ENCODE assay signal across 13 mouse cellular contexts in the genomic region with DNA sequence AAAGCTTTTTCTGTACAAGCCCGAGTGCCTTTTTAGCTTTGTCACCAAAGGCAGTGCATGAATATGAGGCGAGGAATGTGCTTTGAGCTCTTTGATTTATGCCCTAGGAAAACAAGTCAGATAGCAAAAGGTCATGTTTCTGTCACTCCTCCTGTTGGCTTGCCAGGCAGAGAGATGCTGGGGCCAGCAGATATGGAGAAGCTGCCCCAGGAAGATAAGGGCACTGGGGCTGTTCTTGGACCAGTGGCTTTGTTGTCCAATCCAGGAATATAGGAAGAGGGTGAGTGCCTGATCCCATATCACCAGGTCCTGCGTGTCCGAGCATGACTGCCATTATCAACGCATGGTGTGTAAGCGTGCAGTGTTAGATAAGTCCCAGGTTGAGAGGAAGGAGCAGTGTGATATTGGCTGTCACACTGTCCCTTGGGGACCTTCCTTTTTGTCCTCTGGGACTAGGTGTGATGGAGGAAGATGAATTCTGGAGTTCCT.
DNase-seq lines count a peak whose midpoint lies in the region; ATAC-seq and TF ChIP-seq lines count a peak whose summit lies in the region.
"Had no signal": no experiment of that assay in that cellular context is flagged by ENCODE, and none has a peak within 500 bp of the region (broad histone marks: within the 10 kb centered on the region; RNA-seq: fewer than 3 reads in every experiment).

No protein-coding gene starts in this region.

- no peak overlapping the region for H3K4me3 ChIP-seq in midbrain, embryonic 11.5 days (ENCODE audit: low read depth, low read length)
- no peak overlapping the region for H3K4me3 ChIP-seq in midbrain, embryonic 10.5 days
- H3K4me3 ChIP-seq in heart, embryonic 10.5 days, result no peak overlapping the region
- H3K4me3 ChIP-seq in myocyte, result no peak overlapping the region
- H3K4me3 ChIP-seq: embryonic facial prominence, embryonic 12.5 days; hindbrain, embryonic 10.5 days; limb, embryonic 13.5 days; midbrain, embryonic 15.5 days had no signal

- H3K4me2 ChIP-seq in midbrain, embryonic 11.5 days, result no peak overlapping the region
- H3K4me2 ChIP-seq in myocyte (ENCODE audit: low read depth), result peak overlapping the region; percentile 42
- H3K4me2 ChIP-seq: embryonic facial prominence, embryonic 12.5 days; limb, embryonic 13.5 days; midbrain, embryonic 15.5 days had no signal

- ATAC-seq in midbrain, embryonic 11.5 days (ENCODE audit: low FRiP score), result 0 out of 2 replicates have a peak, but pooled peaks have one; percentile 19
- ATAC-seq: midbrain, embryonic 15.5 days had no signal

- no peaks in the 10 kb centered on the region; the same call in 1 of the 2 replicates for H3K9me3 ChIP-seq in midbrain, embryonic 11.5 days (ENCODE audit: control insufficient read depth, low read length)
- H3K9me3 ChIP-seq in midbrain, embryonic 10.5 days (replicated peaks), result no peaks in the 10 kb centered on the region
- no peaks in the 10 kb centered on the region for H3K9me3 ChIP-seq in heart, embryonic 10.5 days
- H3K9me3 ChIP-seq: embryonic facial prominence, embryonic 12.5 days; hindbrain, embryonic 10.5 days; limb, embryonic 13.5 days; midbrain, embryonic 15.5 days had no signal

- no peak for TF ChIP-seq POLR2A in myocyte (IDR thresholded peaks at IDR 0.05; ENCODE audit: insufficient read length, low read depth)

- no peaks in the 10 kb centered on the region for H3K36me3 ChIP-seq in midbrain, embryonic 11.5 days (ENCODE audit: control insufficient read depth, insufficient read depth, low read length)
- no peaks in the 10 kb centered on the region for H3K36me3 ChIP-seq in midbrain, embryonic 10.5 days
- H3K36me3 ChIP-seq in heart, embryonic 10.5 days, result no peaks in the 10 kb centered on the region
- H3K36me3 ChIP-seq in myocyte (ENCODE audit: control insufficient read depth, insufficient read depth), result no peaks in the 10 kb centered on the region
- H3K36me3 ChIP-seq: embryonic facial prominence, embryonic 12.5 days; hindbrain, embryonic 10.5 days; limb, embryonic 13.5 days; midbrain, embryonic 15.5 days had no signal

- no peak for DNase-seq in midbrain, embryonic 11.5 days (ENCODE audit: low spot score, missing footprints)
- no peak for DNase-seq in midbrain, embryonic 10.5 days (ENCODE audit: low spot score)
- peak; percentile 83 for DNase-seq in heart, embryonic 10.5 days (ENCODE audit: low spot score)
- DNase-seq in kidney, postnatal 14 days, result peak; percentile 37
- no peak for DNase-seq in embryo, embryonic 9.5 days (ENCODE audit: extremely low spot score)
- no peak for DNase-seq in cerebellum, adult 9-11 months
- DNase-seq: cerebellum, adult 11-12 months; right cerebral cortex, postnatal 4 days had no signal

- H3ac ChIP-seq in myocyte (ENCODE audit: control insufficient read depth, insufficient read length), result no peak overlapping the region

- H3K79me2 ChIP-seq in myocyte (ENCODE audit: control insufficient read depth, insufficient read depth), result no peaks in the 10 kb centered on the region

- no peaks in the 10 kb centered on the region for H3K27me3 ChIP-seq in midbrain, embryonic 11.5 days (ENCODE audit: control insufficient read depth, insufficient read depth, low read length)
- no peaks in the 10 kb centered on the region for H3K27me3 ChIP-seq in midbrain, embryonic 10.5 days (ENCODE audit: low read depth, poor library complexity, severe bottlenecking)
- peaks cover 1% of the 10 kb centered on the region; the same call in 1 of the 2 replicates for H3K27me3 ChIP-seq in heart, embryonic 10.5 days (ENCODE audit: insufficient read depth, poor library complexity, severe bottlenecking)
- no peaks in the 10 kb centered on the region for H3K27me3 ChIP-seq in myocyte (ENCODE audit: control insufficient read depth, insufficient read depth, insufficient read length)
- H3K27me3 ChIP-seq: embryonic facial prominence, embryonic 12.5 days; limb, embryonic 13.5 days; midbrain, embryonic 15.5 days had no signal

- peaks cover 2% of the 10 kb centered on the region; the same call in 1 of the 2 replicates for H3K4me1 ChIP-seq in midbrain, embryonic 11.5 days (ENCODE audit: control insufficient read depth, insufficient read depth, low read length)
- peaks cover 10% of the 10 kb centered on the region for H3K4me1 ChIP-seq in midbrain, embryonic 10.5 days
- H3K4me1 ChIP-seq in heart, embryonic 10.5 days, result peaks cover 15% of the 10 kb centered on the region

- H3K27ac ChIP-seq in midbrain, embryonic 11.5 days (ENCODE audit: low read depth, low read length), result no peak overlapping the region
- no peak overlapping the region for H3K27ac ChIP-seq in midbrain, embryonic 10.5 days (replicated peaks)
- no peak overlapping the region for H3K27ac ChIP-seq in heart, embryonic 10.5 days
- H3K27ac ChIP-seq: embryonic facial prominence, embryonic 12.5 days; hindbrain, embryonic 10.5 days; limb, embryonic 13.5 days; midbrain, embryonic 15.5 days had no signal

- WGBS in midbrain, embryonic 11.5 days, result 83% methylated on average over 6 of the region's 6 CpGs
- 85% methylated on average over 6 of the region's 6 CpGs for WGBS in midbrain, embryonic 10.5 days
- WGBS in heart, embryonic 10.5 days, result 30% methylated on average over 6 of the region's 6 CpGs

- H3K9ac ChIP-seq in midbrain, embryonic 11.5 days (ENCODE audit: low read length), result no peak overlapping the region
- H3K9ac ChIP-seq: embryonic facial prominence, embryonic 12.5 days; limb, embryonic 13.5 days; midbrain, embryonic 15.5 days had no signal

TF ChIP-seq in myocyte, 11 proteins besides CTCF, POLR2A, EP300 and RAD21:
- no peak for TF ChIP-seq TCF12 (IDR thresholded peaks at IDR 0.05; ENCODE audit: insufficient read depth, poor library complexity, severe bottlenecking)
- TF ChIP-seq POLR2AphosphoS2 (IDR thresholded peaks at IDR 0.05; ENCODE audit: insufficient read length, low read depth), result no peak
- TF ChIP-seq MAX (IDR thresholded peaks at IDR 0.05; ENCODE audit: low read depth), result no peak
- no peak for TF ChIP-seq E2F4 (IDR thresholded peaks at IDR 0.05; ENCODE audit: insufficient read depth)
- TF ChIP-seq USF1 (IDR thresholded peaks at IDR 0.05; ENCODE audit: low read depth), result no peak
- TF ChIP-seq REST (IDR thresholded peaks at IDR 0.05; ENCODE audit: insufficient read depth, insufficient read length), result no peak
- TF ChIP-seq MYOG (IDR thresholded peaks at IDR 0.05; ENCODE audit: control insufficient read depth in 1 of 3, insufficient read depth in 1 of 3, insufficient read length in 2 of 3, low read depth in 2 of 3), result no peak
- TF ChIP-seq SRF (IDR thresholded peaks at IDR 0.05; ENCODE audit: control insufficient read depth, insufficient read length, low read depth), result no peak
- TF ChIP-seq TCF3 (IDR thresholded peaks at IDR 0.05; ENCODE audit: insufficient read length, low read depth), result no peak
- no peak for TF ChIP-seq CEBPB (IDR thresholded peaks at IDR 0.05; ENCODE audit: insufficient read depth, poor library complexity, severe bottlenecking)
- TF ChIP-seq MYOD1 (IDR thresholded peaks at IDR 0.05; ENCODE audit: control insufficient read depth in 1 of 3, insufficient read length in 2 of 3, low read depth in 2 of 3), result no peak

Comparison
In these comparisons a context has a peak if more than half of its experiments do, and no peak if none do; other contexts are left out.
1. DNase-seq: peak in heart, embryonic 10.5 days (single experiment) and kidney, postnatal 14 days (single experiment); none in midbrain, embryonic 11.5 days (single experiment), midbrain, embryonic 10.5 days (single experiment), embryo, embryonic 9.5 days (single experiment) and cerebellum, adult 9-11 months (single experiment).